Mouse (Mus musculus): ENCODE data around the gene Hpd. TPM values are rescaled to one million over a fixed set of nuclear protein-coding genes. Genes with fewer than 3 reads are reported as not detected.

The Hpd gene
- polyA plus RNA-seq, 1 experiment from 2014 or later: not detected

DNA sequence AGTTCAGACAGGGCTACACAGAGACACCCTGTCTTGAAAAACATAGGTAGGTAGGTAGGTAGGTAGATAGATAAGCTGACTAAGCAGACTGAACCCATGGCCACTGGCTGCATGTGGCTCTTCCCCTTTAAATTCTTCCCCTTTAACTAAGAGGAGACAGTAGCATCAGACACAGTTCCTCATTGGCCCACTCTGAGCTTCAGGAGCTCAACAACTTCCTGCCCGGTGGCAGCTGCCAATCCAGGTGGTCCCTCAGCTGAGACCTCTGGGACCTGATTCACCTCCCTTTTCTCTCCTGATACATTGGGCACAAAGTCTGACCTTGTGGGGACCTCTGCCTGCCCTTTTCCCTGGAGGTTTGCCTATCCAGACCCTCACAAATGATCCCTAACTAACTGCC lies 29.6 kb downstream of the Hpd start:
- no peak overlapping the region for H3K27ac ChIP-seq (replicated peaks)
- no peaks in the 10 kb centered on the region for H3K9me3 ChIP-seq
- no peaks in the 10 kb centered on the region for H3K27me3 ChIP-seq (replicated peaks; ENCODE audit: low read depth, poor library complexity, severe bottlenecking)
- DNase-seq (ENCODE audit: low spot score): no peak
- 89% methylated on average over 1 of the region's 1 CpGs for WGBS
- peaks cover 43% of the 10 kb centered on the region for H3K4me1 ChIP-seq
- H3K36me3 ChIP-seq (replicated peaks): peaks cover 96% of the 10 kb centered on the region
- H3K4me3 ChIP-seq: no peak overlapping the region

DNA sequence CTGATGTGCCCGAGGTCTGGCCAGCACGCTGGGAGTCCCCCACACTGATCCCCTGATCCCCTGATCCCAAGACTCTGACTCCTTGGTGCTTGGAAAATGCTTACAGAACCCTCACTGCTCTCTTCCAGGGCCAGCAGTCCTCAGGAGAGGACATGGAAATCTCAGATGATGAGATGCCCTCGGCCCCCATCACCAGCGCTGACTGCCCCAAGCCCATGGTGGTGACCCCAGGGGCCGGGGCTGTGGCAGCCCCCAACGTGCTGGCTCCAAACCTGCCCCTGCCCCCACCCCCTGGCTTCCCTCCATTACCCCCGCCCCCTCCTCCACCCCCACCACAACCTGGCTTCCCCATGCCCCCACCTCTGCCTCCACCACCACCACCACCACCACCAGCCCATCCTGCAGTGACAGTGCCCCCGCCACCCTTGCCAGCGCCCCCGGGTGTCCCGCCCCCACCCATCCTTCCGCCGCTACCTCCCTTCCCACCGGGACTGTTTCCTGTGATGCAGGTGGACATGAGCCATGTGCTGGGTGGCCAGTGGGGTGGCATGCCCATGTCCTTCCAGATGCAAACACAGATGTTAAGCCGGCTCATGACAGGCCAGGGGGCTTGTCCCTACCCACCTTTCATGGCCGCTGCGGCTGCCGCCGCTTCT lies 30.7 kb downstream of the Hpd start:
- Histone ChIP-seq H3K27ac (replicated peaks) (no peak overlapping the region), H3K9me3 (no peaks in the 10 kb centered on the region), H3K36me3 (replicated peaks) (peaks cover 96% of the 10 kb centered on the region), H3K4me3 (0 out of 2 replicates have a peak overlapping the region, but pooled peaks have one; percentile 51), H3K27me3 (replicated peaks; ENCODE audit: low read depth, poor library complexity, severe bottlenecking) (no peaks in the 10 kb centered on the region), H3K4me1 (peaks cover 43% of the 10 kb centered on the region)
- WGBS: 94% methylated on average over 19 of the region's 19 CpGs
- DNase-seq (ENCODE audit: low spot score): no peak

DNA sequence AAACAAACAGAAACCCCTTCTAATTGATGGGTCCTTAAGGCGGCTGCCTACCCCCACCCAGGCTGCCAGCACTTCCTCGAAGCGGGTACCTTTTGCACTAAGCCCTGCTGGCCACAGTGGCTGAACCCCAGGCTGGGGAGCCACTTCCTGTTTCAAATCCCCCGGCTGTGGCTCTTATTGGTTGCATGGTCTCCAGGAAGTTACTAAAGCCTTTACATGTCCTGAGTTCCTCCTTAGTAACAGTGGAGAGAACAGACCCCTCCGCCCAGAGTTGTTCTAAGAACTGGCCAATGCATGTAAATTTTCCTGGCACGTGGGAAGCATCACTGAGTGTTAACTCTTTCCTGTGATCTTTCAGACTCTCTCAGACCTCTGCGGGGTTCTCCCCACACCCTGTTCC lies 31.4 kb downstream of the Hpd start:
- Histone ChIP-seq H3K27me3 (replicated peaks; ENCODE audit: low read depth, poor library complexity, severe bottlenecking) (no peaks in the 10 kb centered on the region), H3K36me3 (replicated peaks) (peaks cover 96% of the 10 kb centered on the region), H3K4me1 (peaks cover 50% of the 10 kb centered on the region), H3K27ac (replicated peaks) (0 out of 2 replicates have a peak overlapping the region, but pooled peaks have one; percentile 19), H3K9me3 (no peaks in the 10 kb centered on the region), H3K4me3 (peak overlapping the region; percentile 51)
- DNase-seq (ENCODE audit: low spot score): no peak
- WGBS: 46% methylated on average over 7 of the region's 7 CpGs

DNA sequence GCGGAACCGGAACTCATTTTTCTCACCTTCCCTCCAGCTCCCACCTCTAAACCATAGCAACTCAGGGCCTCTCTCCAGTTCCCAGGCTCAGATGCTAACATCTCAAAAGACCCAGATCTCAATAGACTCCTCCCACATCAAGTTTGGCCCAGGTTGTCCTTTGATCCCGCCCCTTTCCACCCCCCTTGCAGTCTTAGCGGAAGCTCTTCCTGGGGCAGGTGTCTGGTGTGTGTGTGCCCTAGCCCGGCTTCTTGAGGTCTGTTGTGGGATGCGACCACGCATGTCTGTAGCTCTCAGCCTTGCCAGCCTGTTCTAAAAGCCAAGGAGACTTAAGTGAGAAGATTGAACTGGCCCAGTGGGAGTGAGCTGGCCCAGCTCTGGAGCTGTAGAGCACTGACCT lies 31.9 kb downstream of the Hpd start:
- WGBS: 49% methylated on average over 7 of the region's 7 CpGs
- Histone ChIP-seq H3K27ac (replicated peaks) (peak overlapping the region; percentile 19; the same call in 1 of the 2 replicates), H3K4me3 (peak overlapping the region; percentile 51), H3K4me1 (peaks cover 55% of the 10 kb centered on the region), H3K27me3 (replicated peaks; ENCODE audit: low read depth, poor library complexity, severe bottlenecking) (no peaks in the 10 kb centered on the region), H3K9me3 (no peaks in the 10 kb centered on the region), H3K36me3 (replicated peaks) (peaks cover 98% of the 10 kb centered on the region)
- DNase-seq (ENCODE audit: low spot score): no peak

DNA sequence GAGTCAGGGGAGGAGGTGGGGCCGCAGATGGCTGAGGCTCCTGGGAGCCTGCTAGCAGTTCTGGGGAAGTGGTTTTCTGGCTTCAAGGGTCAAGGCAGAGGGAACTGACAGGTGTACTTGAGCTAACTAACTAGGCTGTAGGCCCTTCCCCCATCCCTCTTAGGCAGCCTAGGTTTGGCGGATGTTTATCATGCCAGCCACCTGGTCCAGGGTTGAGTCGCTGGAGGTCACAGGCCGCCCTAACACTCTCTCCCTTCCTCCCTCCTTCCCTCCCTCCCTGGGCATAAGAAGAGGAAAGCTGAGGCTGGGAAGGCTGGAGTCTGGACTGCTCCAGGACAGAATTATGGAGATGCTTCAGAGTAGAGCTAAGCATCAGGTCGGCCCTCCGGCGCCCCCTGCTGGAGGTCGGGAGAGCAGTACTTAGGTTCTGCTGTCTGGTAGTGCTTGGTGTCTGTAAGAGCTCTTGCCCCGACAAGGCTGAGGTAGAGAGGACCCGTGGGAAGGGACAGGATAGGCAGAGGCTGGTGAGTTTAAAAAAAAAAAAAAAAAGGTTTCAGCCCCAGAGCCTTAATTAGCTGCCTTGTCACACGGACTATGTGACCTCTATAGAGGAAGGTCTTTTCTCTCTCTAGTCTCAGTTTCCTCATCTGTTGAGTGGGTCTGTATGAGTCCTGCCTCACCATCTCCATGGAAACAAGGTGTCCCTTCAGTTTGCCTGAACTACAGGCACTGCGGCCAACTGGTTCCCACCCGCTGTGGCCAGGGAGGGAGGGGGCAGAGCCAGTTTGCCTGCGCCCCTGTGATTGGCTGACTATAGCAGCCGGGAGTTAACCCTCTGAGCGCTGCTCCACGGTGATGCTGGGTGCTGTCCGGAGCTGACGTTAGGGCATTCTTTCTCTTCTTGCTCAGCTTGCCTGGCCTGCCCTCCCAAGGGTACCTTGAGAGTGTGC lies 32.8 kb downstream of the Hpd start:
- 11% methylated on average over 19 of the region's 19 CpGs for WGBS
- Histone ChIP-seq H3K4me3 (peak overlapping the region; percentile 51), H3K4me1 (peaks cover 64% of the 10 kb centered on the region), H3K9me3 (no peaks in the 10 kb centered on the region), H3K27me3 (replicated peaks; ENCODE audit: low read depth, poor library complexity, severe bottlenecking) (no peaks in the 10 kb centered on the region), H3K27ac (replicated peaks) (0 out of 2 replicates have a peak overlapping the region, but pooled peaks have one; percentile 21), H3K36me3 (replicated peaks) (peaks cover 97% of the 10 kb centered on the region)
- peak; percentile 93 for DNase-seq (ENCODE audit: low spot score)

DNA sequence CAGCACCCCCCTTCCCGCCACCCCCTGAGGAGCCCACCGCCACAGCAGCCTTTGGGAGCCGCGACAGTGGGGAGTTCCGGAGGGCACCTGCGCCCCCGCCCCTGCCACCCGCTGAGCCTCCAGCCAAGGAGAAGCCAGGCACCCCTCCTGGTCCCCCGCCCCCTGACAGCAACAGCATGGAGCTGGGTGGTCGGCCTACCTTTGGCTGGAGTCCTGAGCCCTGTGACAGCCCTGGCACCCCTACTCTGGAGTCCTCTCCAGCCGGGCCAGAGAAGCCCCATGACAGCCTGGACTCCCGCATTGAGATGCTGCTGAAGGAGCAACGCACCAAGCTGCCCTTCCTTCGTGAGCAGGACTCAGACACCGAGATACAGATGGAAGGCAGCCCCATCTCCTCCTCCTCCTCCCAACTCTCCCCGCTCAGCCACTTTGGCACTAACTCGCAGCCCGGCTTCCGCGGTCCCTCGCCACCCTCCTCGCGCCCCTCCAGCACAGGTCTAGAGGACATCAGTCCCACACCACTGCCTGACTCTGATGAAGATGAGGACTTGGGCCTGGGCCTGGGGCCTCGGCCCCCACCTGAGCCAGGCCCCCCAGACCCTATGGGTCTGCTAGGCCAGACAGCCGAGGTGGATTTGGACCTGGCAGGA lies 34.3 kb downstream of the Hpd start:
- Histone ChIP-seq H3K9me3 (no peaks in the 10 kb centered on the region), H3K4me3 (peak overlapping the region; percentile 21; the same call in 1 of the 2 replicates), H3K36me3 (replicated peaks) (peaks cover 89% of the 10 kb centered on the region), H3K4me1 (peaks cover 79% of the 10 kb centered on the region), H3K27me3 (replicated peaks; ENCODE audit: low read depth, poor library complexity, severe bottlenecking) (no peaks in the 10 kb centered on the region), H3K27ac (replicated peaks) (no peak overlapping the region)
- DNase-seq (ENCODE audit: low spot score): no peak
- whole genome bisulfite sequencing: 88% methylated on average over 25 of the region's 25 CpGs

DNA sequence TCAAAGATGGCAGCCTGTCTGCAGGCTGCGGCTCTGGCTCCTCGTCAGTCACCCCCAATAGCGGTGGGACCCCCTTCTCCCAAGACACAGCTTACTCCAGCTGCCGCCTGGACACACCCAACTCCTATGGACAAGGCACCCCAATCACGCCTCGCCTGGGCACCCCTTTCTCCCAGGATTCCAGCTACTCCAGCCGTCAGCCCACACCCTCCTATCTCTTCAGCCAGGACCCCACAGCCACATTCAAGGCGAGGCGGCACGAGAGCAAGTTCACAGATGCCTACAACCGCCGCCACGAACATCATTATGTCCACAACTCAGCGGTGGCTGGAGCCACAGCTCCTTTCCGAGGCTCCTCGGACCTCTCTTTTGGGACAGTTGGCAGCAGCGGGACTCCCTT lies 35.0 kb downstream of the Hpd start:
- Histone ChIP-seq H3K27me3 (replicated peaks; ENCODE audit: low read depth, poor library complexity, severe bottlenecking) (no peaks in the 10 kb centered on the region), H3K4me3 (peak overlapping the region; percentile 11; the same call in 1 of the 2 replicates), H3K9me3 (no peaks in the 10 kb centered on the region), H3K4me1 (peaks cover 83% of the 10 kb centered on the region), H3K27ac (replicated peaks) (no peak overlapping the region), H3K36me3 (replicated peaks) (peaks cover 83% of the 10 kb centered on the region)
- 88% methylated on average over 17 of the region's 17 CpGs for WGBS
- no peak for DNase-seq (ENCODE audit: low spot score)

DNA sequence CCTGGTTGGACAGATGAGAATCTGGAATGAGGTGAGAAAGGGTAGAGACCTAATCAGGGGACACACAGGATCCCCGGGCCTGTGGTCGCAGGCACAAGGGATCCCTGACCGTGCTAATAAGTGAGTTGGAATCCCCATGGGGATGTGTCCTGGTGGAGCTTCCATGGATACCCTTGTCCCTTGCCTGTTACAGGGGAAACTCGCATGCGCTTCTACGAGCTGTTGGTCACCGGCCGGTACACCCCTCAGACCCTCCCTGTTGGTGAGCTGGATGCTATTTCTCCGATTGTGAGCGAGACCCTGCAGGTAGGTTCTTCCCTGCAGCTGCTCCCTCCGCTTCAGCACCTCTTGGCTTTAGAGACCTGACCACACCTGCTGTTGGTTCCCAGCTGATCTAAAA lies 36.2 kb downstream of the Hpd start:
- Histone ChIP-seq H3K36me3 (replicated peaks) (peaks cover 71% of the 10 kb centered on the region), H3K27ac (replicated peaks) (no peak overlapping the region), H3K9me3 (no peaks in the 10 kb centered on the region), H3K4me1 (peaks cover 80% of the 10 kb centered on the region), H3K27me3 (replicated peaks; ENCODE audit: low read depth, poor library complexity, severe bottlenecking) (no peaks in the 10 kb centered on the region), H3K4me3 (no peak overlapping the region)
- 88% methylated on average over 11 of the region's 11 CpGs for WGBS
- DNase-seq (ENCODE audit: low spot score): no peak

DNA sequence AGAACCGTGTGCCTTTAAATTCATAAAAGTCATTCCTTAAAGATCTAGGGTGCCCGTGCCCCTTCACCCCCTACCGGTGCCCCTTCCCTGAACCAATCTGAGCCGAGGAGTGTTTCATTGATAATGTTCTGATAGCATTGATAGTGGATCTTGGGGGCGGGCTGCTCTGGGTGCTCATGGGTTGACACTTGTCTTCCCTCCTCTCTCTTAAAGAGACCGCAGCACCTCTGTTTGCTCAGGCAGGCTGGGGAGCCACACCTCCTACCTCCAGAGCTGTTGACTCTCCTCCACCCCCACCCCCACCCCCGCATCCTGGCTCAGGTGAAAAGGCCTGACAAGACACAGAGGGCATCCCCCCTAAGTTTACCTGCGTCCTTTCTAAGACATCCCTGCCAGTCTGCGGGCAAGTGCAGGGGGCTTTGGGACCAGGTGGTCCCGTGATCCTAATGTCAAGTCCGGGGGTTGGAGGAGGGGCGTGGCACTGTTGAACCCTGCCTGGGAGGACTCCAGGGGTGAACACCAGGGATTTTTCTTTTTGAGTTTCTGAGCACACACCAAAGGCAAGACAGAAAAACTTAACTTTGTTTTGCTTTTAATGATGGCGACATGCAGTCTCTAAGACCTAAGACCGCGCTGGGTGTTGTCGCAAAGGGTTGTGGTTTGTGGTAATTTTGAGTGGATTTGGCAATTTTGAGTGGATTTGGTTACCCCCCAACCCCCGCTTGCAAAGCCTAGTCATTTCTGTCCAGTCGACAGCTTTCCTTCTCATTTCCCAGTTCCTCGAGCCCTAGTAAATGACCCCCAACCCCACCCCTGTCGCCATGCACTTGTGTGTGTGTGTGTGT lies 37.6 kb downstream of the Hpd start:
- no peaks in the 10 kb centered on the region for H3K9me3 ChIP-seq
- WGBS: 42% methylated on average over 20 of the region's 20 CpGs
- H3K27ac ChIP-seq (replicated peaks): no peak overlapping the region
- peaks cover 66% of the 10 kb centered on the region for H3K4me1 ChIP-seq
- no peak for DNase-seq (ENCODE audit: low spot score)
- peaks cover 57% of the 10 kb centered on the region for H3K36me3 ChIP-seq (replicated peaks)
- no peaks in the 10 kb centered on the region for H3K27me3 ChIP-seq (replicated peaks; ENCODE audit: low read depth, poor library complexity, severe bottlenecking)
- peak overlapping the region; percentile 99 for H3K4me3 ChIP-seq

DNA sequence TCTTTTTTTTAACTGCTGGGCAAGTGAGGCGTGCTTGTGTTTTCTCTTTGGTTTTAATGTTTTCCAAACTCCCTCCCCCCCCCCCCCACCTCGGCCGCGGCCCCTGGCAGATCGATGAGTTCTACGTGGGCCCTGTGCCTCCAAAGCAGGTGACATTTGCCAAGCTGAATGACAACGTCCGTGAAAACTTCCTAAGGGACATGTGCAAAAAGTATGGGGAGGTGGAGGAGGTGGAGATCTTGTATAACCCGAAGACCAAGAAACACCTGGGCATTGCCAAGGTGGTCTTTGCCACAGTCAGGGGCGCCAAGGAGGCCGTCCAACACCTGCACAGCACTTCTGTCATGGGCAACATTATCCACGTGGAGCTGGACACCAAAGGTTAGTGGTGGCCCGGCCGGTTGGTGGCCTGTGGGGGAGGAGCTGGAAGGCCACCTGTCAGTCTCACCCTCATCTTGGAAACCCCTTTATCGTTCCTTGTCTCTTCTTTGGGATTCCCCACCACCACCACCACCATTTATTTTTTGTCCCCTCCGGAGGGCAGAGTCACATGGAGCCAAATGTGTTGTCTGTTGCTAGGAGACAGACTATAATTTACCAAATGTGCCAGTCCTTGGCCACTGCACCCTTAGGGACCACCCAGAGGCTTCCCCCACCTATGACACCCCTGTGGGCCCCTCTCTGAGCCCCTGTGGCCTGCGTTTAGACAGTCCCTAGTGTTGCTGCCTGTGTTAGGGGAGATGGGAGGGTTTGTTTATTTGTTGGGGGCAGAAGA lies 38.4 kb downstream of the Hpd start:
- H3K4me1 ChIP-seq: peaks cover 61% of the 10 kb centered on the region
- peak; percentile 26 for DNase-seq (ENCODE audit: low spot score)
- 6% methylated on average over 17 of the region's 17 CpGs for WGBS
- peak overlapping the region; percentile 100; the same call in 1 of the 2 replicates for H3K27ac ChIP-seq (replicated peaks)
- peak overlapping the region; percentile 99 for H3K4me3 ChIP-seq
- H3K27me3 ChIP-seq (replicated peaks; ENCODE audit: low read depth, poor library complexity, severe bottlenecking): no peaks in the 10 kb centered on the region
- peaks cover 50% of the 10 kb centered on the region for H3K36me3 ChIP-seq (replicated peaks)
- H3K9me3 ChIP-seq: no peaks in the 10 kb centered on the region

DNA sequence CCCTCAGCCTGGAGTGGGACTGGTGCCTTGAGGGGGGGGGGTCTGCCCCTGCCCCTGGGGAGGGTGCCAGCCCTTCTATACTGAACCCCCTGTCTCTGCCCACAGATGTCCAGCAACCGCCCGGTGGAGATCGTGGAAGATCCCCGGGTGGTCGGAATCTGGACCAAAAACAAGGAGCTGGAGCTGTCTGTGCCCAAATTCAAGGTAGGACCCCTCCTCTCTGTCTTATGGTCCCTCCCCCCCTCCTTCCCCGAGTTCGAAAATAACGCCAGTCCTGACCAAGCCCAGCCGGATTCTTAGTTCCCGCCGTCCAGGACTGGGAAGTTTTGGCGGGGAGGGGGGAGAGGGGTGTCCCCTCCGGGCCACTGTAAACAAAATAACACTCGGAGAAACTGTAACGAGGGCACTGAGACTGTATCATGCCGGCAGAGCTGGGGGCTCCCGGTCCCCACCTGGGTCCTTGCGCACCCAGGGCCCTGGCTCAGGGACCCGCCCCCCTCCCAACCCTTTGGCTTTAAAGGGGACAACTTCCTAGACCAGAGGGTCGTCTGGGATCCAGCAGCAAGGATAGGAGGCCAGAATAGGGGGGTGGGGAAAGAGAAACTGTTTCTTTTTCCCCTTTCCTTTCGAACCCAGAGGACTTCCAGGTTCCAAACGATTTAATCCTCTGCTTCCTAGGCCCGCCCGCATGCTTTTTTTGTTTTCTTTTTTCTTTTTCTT lies 39.1 kb downstream of the Hpd start:
- peak; percentile 64 for DNase-seq (ENCODE audit: low spot score)
- 1% methylated on average over 24 of the region's 24 CpGs for WGBS
- H3K27ac ChIP-seq (replicated peaks): peak overlapping the region; percentile 100
- peaks cover 43% of the 10 kb centered on the region for H3K36me3 ChIP-seq (replicated peaks)
- no peaks in the 10 kb centered on the region for H3K27me3 ChIP-seq (replicated peaks; ENCODE audit: low read depth, poor library complexity, severe bottlenecking)
- H3K9me3 ChIP-seq: no peaks in the 10 kb centered on the region
- H3K4me3 ChIP-seq: peak overlapping the region; percentile 99
- H3K4me1 ChIP-seq: peaks cover 58% of the 10 kb centered on the region

Measured in embryonic facial prominence, embryonic 10.5 days (tissue).